Mouse (Mus musculus) kidney, postnatal 0 days (tissue): ENCODE data around the gene Morc4. TPM values are rescaled to one million over a fixed set of nuclear protein-coding genes. Genes with fewer than 3 reads are reported as not detected.

ENCODE experiments used
- ATAC-seq: fragments of 200-750 bp; cut with Nextera tagmentation; replicated peaks from 2 replicates; pipeline ENCODE4 v1.8.0; 2017; ENCODE audit warnings: low read depth, moderate number of reproducible peaks, moderate TSS enrichment, moderate library complexity; ENCODE audit not compliant: low FRiP score
- DNase-seq: peaks from one replicate; pipeline ENCODE4 v3.0.0-alpha.2; 2016; ENCODE audit warnings: low spot score
- H3K27ac ChIP-seq: fragments of 300-500 bp; sonication (generic); 2 replicates; pipeline ENCODE4 v1.5.1; 2014; ENCODE audit warnings: mild to moderate bottlenecking
- H3K27me3 ChIP-seq: fragments of 300-500 bp; sonication (generic); 2 replicates; pipeline ENCODE4 v1.6.1; 2014; ENCODE audit warnings: low read length, mixed read lengths; ENCODE audit not compliant: insufficient read depth
- H3K36me3 ChIP-seq: fragments of 300-500 bp; sonication (generic); 2 replicates; pipeline ENCODE4 v1.6.1; 2014; ENCODE audit warnings: low read length, mixed read lengths; ENCODE audit not compliant: insufficient read depth
- H3K4me1 ChIP-seq: fragments of 300-500 bp; sonication (generic); replicated peaks from 2 replicates; pipeline ENCODE4 v1.6.1; 2014; ENCODE audit warnings: antibody characterized with exemption, low read length, mixed read lengths; ENCODE audit not compliant: insufficient read depth
- H3K4me2 ChIP-seq: fragments of 300-500 bp; sonication (generic); 2 replicates; pipeline ENCODE4 v1.6.1; 2014; ENCODE audit warnings: mild to moderate bottlenecking, low read length, moderate library complexity, mixed read lengths
- H3K4me3 ChIP-seq: fragments of 300-500 bp; sonication (generic); replicated peaks from 2 replicates; pipeline ENCODE4 v1.5.1; 2014; ENCODE audit warnings: low read depth, low read length
- H3K9ac ChIP-seq: fragments of 300-500 bp; sonication (generic); 2 replicates; pipeline ENCODE4 v1.6.1; 2014; ENCODE audit warnings: low read depth, low read length
- H3K9me3 ChIP-seq: fragments of 300-500 bp; sonication (generic); replicated peaks from 2 replicates; pipeline ENCODE4 v1.6.1; 2016; ENCODE audit warnings: low read length, inconsistent platforms, mixed read lengths
- CTCF ChIP-seq: IDR thresholded peaks from 2 replicates; pipeline ENCODE4 v1.5.1; 2016; ENCODE audit warnings: antibody characterized with exemption, low read depth, mild to moderate bottlenecking, moderate library complexity
- WGBS: fragments of 180-500 bp; shearing (Covaris S2); extraction: QIAGEN DNeasy Blood & Tissue Kit; methylation state at CpG from one replicate; pipeline ENCODE4 v1.1.7; 2014; 5-methylcytosine and 5-hydroxymethylcytosine counted together
- polyA plus RNA-seq: library from polyadenylated mRNA; unstranded; fragments of >200 nt; fragmentation: Nextera tagmentation; extraction: Ambion mirVana; gene quantifications from 2 replicates; pipeline ENCODE4 v1.2.1, GENCODE M21; 2015

The Morc4 gene
- polyA plus RNA-seq, 1 experiment from 2014 or later, result 7.0 TPM

DNA sequence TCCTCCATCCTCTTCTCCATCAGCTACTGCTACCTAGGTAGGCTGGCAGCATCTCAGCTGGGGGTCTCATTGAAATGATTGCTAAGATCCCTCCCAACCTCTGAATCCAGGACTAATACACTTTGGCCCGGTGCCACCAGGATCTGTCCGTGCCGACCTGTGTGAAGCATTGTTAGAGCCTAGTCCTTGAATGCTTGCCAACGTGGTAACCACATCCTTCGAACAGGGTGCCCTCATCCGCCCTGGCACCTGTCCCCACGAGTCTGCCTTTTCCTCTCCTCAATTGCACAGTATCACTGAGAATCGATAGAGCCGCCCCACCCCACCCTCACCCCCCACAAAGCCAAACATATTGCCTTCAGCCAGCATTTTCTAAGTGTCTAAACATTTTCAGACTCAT lies 73.6 kb downstream of the Morc4 start:
- Histone ChIP-seq H3K9ac (no peak overlapping the region), H3K27ac (no peak overlapping the region), H3K4me2 (no peak overlapping the region), H3K9me3 (no peaks in the 10 kb centered on the region), H3K4me3 (no peak overlapping the region), H3K36me3 (no peaks in the 10 kb centered on the region), H3K27me3 (no peaks in the 10 kb centered on the region), H3K4me1 (no peaks in the 10 kb centered on the region)
- no peak for TF ChIP-seq CTCF
- DNase-seq (no peak), ATAC-seq (no peak)
- WGBS, result 77% methylated on average over 9 of the region's 9 CpGs

DNA sequence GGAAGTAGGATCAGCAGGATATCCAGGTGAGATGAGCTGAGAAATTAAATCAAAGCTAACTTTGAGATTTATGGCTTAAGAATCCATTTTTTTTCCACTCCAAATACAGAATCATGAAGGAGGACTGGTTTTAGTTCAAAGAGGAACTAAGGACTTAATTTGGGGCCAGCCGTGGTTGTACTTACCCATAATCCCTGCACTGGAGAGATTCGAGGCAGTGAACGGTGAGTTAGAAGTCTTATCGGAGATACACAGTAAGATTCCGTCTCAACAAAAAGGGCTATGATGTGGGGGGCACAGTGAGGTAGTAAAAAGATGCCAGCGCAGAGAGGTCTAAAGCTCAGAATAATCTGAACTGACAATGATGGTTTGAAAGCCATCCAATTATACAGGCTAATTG lies 75.4 kb downstream of the Morc4 start:
- Histone ChIP-seq H3K36me3 (no peaks in the 10 kb centered on the region), H3K27ac (no peak overlapping the region), H3K4me1 (no peaks in the 10 kb centered on the region), H3K9ac (no peak overlapping the region), H3K4me3 (no peak overlapping the region), H3K9me3 (no peaks in the 10 kb centered on the region), H3K27me3 (no peaks in the 10 kb centered on the region), H3K4me2 (no peak overlapping the region)
- TF ChIP-seq CTCF, result no peak
- WGBS, result 92% methylated on average over 6 of the region's 6 CpGs
- ATAC-seq (no peak), DNase-seq (no peak)

GRCm38 (mm10) chrX:139794072-139794845 lies 77.2 kb downstream of the Morc4 start:
- DNase-seq (no peak), ATAC-seq (no peak)
- TF ChIP-seq CTCF, result no peak
- H3K4me3 ChIP-seq, result no peak overlapping the region
- no peaks in the 10 kb centered on the region for H3K27me3 ChIP-seq
- H3K9ac ChIP-seq, result no peak overlapping the region
- H3K27ac ChIP-seq, result no peak overlapping the region
- no peaks in the 10 kb centered on the region for H3K36me3 ChIP-seq
- H3K4me2 ChIP-seq, result no peak overlapping the region
- 84% methylated on average over 7 of the region's 7 CpGs for WGBS
- H3K9me3 ChIP-seq, result no peaks in the 10 kb centered on the region
- no peaks in the 10 kb centered on the region for H3K4me1 ChIP-seq

GRCm38 (mm10) chrX:139785764-139786163 lies 85.7 kb downstream of the Morc4 start:
- DNase-seq, result no peak
- no peak overlapping the region for H3K4me3 ChIP-seq
- ATAC-seq, result no peak

GRCm38 (mm10) chrX:139783045-139783422 lies 88.4 kb downstream of the Morc4 start:
- no peak for TF ChIP-seq CTCF
- H3K36me3 ChIP-seq, result no peaks in the 10 kb centered on the region
- 72% methylated on average over 3 of the region's 3 CpGs for WGBS
- no peak overlapping the region for H3K9ac ChIP-seq
- H3K4me1 ChIP-seq, result no peaks in the 10 kb centered on the region
- no peaks in the 10 kb centered on the region for H3K27me3 ChIP-seq
- no peak overlapping the region for H3K27ac ChIP-seq
- ATAC-seq, result no peak
- H3K4me2 ChIP-seq, result no peak overlapping the region
- no peaks in the 10 kb centered on the region for H3K9me3 ChIP-seq
- DNase-seq, result no peak
- H3K4me3 ChIP-seq, result no peak overlapping the region

More at GRCm38 (mm10) chrX:139785764-139786163, 85.7 kb downstream of the Morc4 start:
- H3K4me1 ChIP-seq, result no peaks in the 10 kb centered on the region
- H3K27ac ChIP-seq, result no peak overlapping the region
- H3K9ac ChIP-seq, result no peak overlapping the region
- TF ChIP-seq CTCF, result no peak
- no peaks in the 10 kb centered on the region for H3K9me3 ChIP-seq
- H3K36me3 ChIP-seq, result no peaks in the 10 kb centered on the region
- WGBS, result 65% methylated on average over 1 of the region's 1 CpGs
- H3K27me3 ChIP-seq, result no peaks in the 10 kb centered on the region
- no peak overlapping the region for H3K4me2 ChIP-seq

DNA sequence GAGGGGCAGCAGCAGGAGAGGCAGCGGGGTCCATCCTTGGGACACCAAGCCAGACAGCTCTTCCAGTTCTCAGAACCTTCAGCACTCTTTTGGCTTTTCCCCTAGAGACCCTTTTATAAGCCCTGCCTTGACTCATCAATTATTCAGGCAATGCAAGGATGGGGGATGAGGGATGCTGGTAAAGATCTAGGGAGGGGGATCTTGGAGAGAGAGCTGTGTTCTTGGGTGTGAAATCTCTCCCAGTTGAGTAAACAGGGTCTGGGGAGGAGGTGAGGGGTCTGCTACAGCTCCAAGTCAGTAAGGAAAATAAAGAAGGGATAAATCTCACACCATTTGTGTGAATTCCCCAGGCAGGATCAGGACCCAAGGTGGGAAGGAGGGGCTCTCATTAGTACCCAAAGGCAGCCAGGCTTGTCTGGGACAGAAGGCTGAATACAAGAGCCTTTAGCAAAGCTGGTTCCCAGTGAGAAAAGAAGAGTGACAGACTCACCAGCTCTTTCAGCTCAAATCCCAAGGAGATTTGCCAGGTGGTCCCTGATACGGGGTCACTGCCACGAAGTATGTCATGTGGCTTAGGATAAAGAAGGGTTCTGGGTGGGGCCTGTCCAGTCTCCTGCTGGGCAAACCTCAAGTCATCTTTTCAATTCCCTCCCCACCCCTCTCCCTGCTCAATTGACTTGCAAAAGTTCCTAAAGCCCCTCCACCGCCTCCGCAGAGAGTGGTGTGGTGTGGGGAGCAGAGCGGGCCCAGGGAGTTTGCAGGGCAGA lies 89.0 kb downstream of the Morc4 start, which contains the start of gene Ripply1:
Gene Ripply1 (minus strand): TSS at position 76 of the 767 bp plus-strand sequence.
- no peaks in the 10 kb centered on the region for H3K27me3 ChIP-seq
- WGBS, result 43% methylated on average over 6 of the region's 6 CpGs
- no peaks in the 10 kb centered on the region for H3K4me1 ChIP-seq
- DNase-seq (no peak), ATAC-seq (no peak)
- no peak for TF ChIP-seq CTCF
- no peak within 1 kb of the TSS for H3K4me3 ChIP-seq
- H3K9ac ChIP-seq, result no peak within 1 kb of the TSS
- no peaks in the 10 kb centered on the region for H3K9me3 ChIP-seq
- no peak within 1 kb of the TSS for H3K4me2 ChIP-seq
- no peak within 1 kb of the TSS for H3K27ac ChIP-seq
- no peaks in the 10 kb centered on the region for H3K36me3 ChIP-seq
